Mouse (Mus musculus) left cerebral cortex, postnatal 36 days (tissue): ENCODE data around the gene Fkbp10. TPM values are rescaled to one million over a fixed set of nuclear protein-coding genes. Genes with fewer than 3 reads are reported as not detected.

Source experiments
- DNase-seq, 2 experiments: peaks; one replicate each; pipeline ENCODE4 v3.0.0; 2021 to 2022; ENCODE audit warnings: low spot score in 2 of 2, mixed read lengths in 1 of 2
- intact Hi-C: fragments of 180-260 bp; cut with DNase I; formaldehyde crosslinking; loops from one replicate; pipeline ENCODE4 v1.15.1; 2025
- total RNA-seq, 2 experiments: library from RNA; stranded (reverse); gene quantifications; 2 replicates each; pipeline ENCODE4 v1.2.3; 2021

Fkbp10 gene
- total RNA-seq, 2 experiments from 2014 or later, result 5.3 to 6.6 TPM

GRCm38 (mm10) chr11:100408076-100408834 is 7.2 kb upstream of the Fkbp10 start:
- intact Hi-C loops, result loop anchor here (1.0 kb wide), 1 partner anchor 46 kb away; no protein-coding TSS in a partner anchor
- DNase-seq, result peak in 1 of 2 experiments; percentile 60

GRCm38 (mm10) chr11:100408835-100409462 is 6.5 kb upstream of the Fkbp10 start:
- DNase-seq, result no peak
- intact Hi-C loops, result loop anchor here (1.0 kb wide), 1 partner anchor 47 kb away; no protein-coding TSS in a partner anchor

GRCm38 (mm10) chr11:100409686-100410085 is 5.8 kb upstream of the Fkbp10 start:
- DNase-seq, result no peak
- intact Hi-C loops, result no loop called here

- DNase-seq, result no peak
Observed at GRCm38 (mm10) chr11:100411736-100412135, 3.8 kb upstream of the Fkbp10 start.

GRCm38 (mm10) chr11:100413541-100413940 is 2.0 kb upstream of the Fkbp10 start:
- intact Hi-C loops, result no loop called here
- no peak for DNase-seq

More at GRCm38 (mm10) chr11:100411736-100412135, 3.8 kb upstream of the Fkbp10 start:
- intact Hi-C loops, result no loop called here

- intact Hi-C loops, result no loop called here
- peak; percentile 73 to 82 for DNase-seq
Observed at GRCm38 (mm10) chr11:100414021-100414913, 1.2 kb upstream of the Fkbp10 start, which contains the start of gene P3h4. TSS of gene P3h4 (minus strand) at chr11:100414836.

GRCm38 (mm10) chr11:100421537-100421936 is 6.0 kb downstream of the Fkbp10 start:
- DNase-seq, result no peak
- intact Hi-C loops, result loop anchor here (10.0 kb wide), 1 partner anchor 283 kb away; the partner anchor contains the start of gene Dhx58

GRCm38 (mm10) chr11:100423836-100424235 is 8.3 kb downstream of the Fkbp10 start:
- DNase-seq, result no peak
- intact Hi-C loops, result loop anchor here (10.0 kb wide), 1 partner anchor 281 kb away; the partner anchor contains the start of gene Dhx58

- DNase-seq, result peak; percentile 47 to 66
- intact Hi-C loops, result loop anchor here (5.0 to 10.0 kb wide), 3 partner anchors 46 to 279 kb away; partner anchors contain the start of genes Dhx58 and Klhl11
Observed at GRCm38 (mm10) chr11:100425851-100426250, 10.4 kb downstream of the Fkbp10 start.

GRCm38 (mm10) chr11:100426820-100427219 is 11.3 kb downstream of the Fkbp10 start:
- intact Hi-C loops, result loop anchor here (5.0 to 10.0 kb wide), 3 partner anchors 45 to 278 kb away; partner anchors contain the start of genes Dhx58 and Klhl11

GRCm38 (mm10) chr11:100428612-100429199 is 13.2 kb downstream of the Fkbp10 start:
- DNase-seq, result peak in 1 of 2 experiments; percentile 19
- intact Hi-C loops, result loop anchor here (5.0 to 10.0 kb wide), 3 partner anchors 44 to 276 kb away; partner anchors contain the start of genes Dhx58 and Klhl11

More at GRCm38 (mm10) chr11:100426820-100427219, 11.3 kb downstream of the Fkbp10 start:
- no peak for DNase-seq

GRCm38 (mm10) chr11:100430052-100430451 is 14.6 kb downstream of the Fkbp10 start:
- intact Hi-C loops, result no loop called here
- no peak for DNase-seq

- DNase-seq, result no peak
- intact Hi-C loops, result no loop called here
Observed at GRCm38 (mm10) chr11:100432002-100432401, 16.5 kb downstream of the Fkbp10 start.

GRCm38 (mm10) chr11:100435678-100436246 is 20.3 kb downstream of the Fkbp10 start:
- intact Hi-C loops, result no loop called here
- DNase-seq, result no peak

GRCm38 (mm10) chr11:100437901-100438300 is 22.4 kb downstream of the Fkbp10 start:
- intact Hi-C loops, result no loop called here
- no peak for DNase-seq

GRCm38 (mm10) chr11:100440691-100441522 is 25.4 kb downstream of the Fkbp10 start:
- intact Hi-C loops, result loop anchor here (2.0 kb wide), 1 partner anchor 32 kb away; the partner anchor contains the start of gene Klhl11
- DNase-seq, result peak; percentile 83 to 84

- no peak for DNase-seq
- intact Hi-C loops, result loop anchor here (2.0 kb wide), 1 partner anchor 31 kb away; the partner anchor contains the start of gene Klhl11
Observed at GRCm38 (mm10) chr11:100441797-100442196, 26.3 kb downstream of the Fkbp10 start, which contains the start of the genes Nt5c3b and Klhl10. TSS of gene Nt5c3b (minus strand) at chr11:100441808. TSS of gene Klhl10 (plus strand) at chr11:100441917.
